ENCODE assay signal across 11 mouse cellular contexts in the genomic region with DNA sequence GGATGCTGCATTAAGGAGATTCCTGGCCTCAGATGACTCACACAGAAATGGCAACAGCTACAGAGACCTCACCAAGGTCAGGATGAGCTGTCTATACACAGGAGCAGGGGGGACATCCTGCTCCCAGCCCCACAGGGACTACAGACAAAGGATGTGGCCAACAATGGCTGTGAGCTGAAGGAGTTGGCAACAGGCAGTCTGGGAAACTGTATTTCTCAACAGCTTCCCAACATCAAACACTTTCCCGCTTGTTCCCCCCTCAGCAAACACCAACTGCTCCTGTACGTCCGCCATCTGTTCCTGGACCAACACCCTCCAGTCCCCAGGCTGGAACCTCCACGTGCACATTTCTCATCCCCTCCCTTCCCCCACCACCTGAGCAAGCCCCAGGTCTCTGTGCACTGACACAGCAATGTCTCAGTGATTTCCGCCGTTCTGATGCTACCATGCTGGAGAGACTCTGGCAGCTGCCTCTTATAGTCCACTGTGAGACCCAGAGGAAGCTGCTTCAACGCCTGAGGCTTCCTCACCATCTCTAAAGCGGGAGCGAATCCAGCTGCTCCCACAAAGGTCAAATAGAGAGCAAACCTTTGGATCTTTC. TPM values are rescaled to one million over a fixed set of nuclear protein-coding genes. Genes with fewer than 3 reads are reported as not detected.
DNase-seq lines count a peak whose midpoint lies in the region; ATAC-seq and TF ChIP-seq lines count a peak whose summit lies in the region.
"Had no signal": no experiment of that assay in that cellular context is flagged by ENCODE, and none has a peak within 500 bp of the region (broad histone marks: within the 10 kb centered on the region; RNA-seq: fewer than 3 reads in every experiment).

No protein-coding gene starts in this region.

- 56% methylated on average over 9 of the region's 9 CpGs for WGBS in forebrain, embryonic 11.5 days
- 57% methylated on average over 9 of the region's 9 CpGs for WGBS in forebrain, postnatal 0 days
- 25% methylated on average over 9 of the region's 9 CpGs for WGBS in embryonic facial prominence, embryonic 11.5 days
- 65% methylated on average over 9 of the region's 9 CpGs for WGBS in midbrain, postnatal 0 days

- H3K36me3 ChIP-seq in forebrain, embryonic 11.5 days (ENCODE audit: control insufficient read depth, insufficient read depth, low read length): no peaks in the 10 kb centered on the region
- no peaks in the 10 kb centered on the region for H3K36me3 ChIP-seq in forebrain, postnatal 0 days (ENCODE audit: insufficient read depth)
- H3K36me3 ChIP-seq in embryonic facial prominence, embryonic 11.5 days (replicated peaks; ENCODE audit: control insufficient read depth, insufficient read depth, low read depth, low read length): no peaks in the 10 kb centered on the region
- H3K36me3 ChIP-seq in midbrain, postnatal 0 days (ENCODE audit: insufficient read depth, low read length): no peaks in the 10 kb centered on the region

- H3K27ac ChIP-seq in forebrain, embryonic 11.5 days (ENCODE audit: low read depth, low read length): no peak overlapping the region
- H3K27ac ChIP-seq in forebrain, postnatal 0 days (ENCODE audit: low read depth, low read length): no peak overlapping the region
- H3K27ac ChIP-seq in embryonic facial prominence, embryonic 11.5 days (replicated peaks; ENCODE audit: low read depth, low read length): 0 out of 2 replicates have a peak overlapping the region, but pooled peaks have one; percentile 13
- H3K27ac ChIP-seq in midbrain, postnatal 0 days (ENCODE audit: low read depth, low read length): no peak overlapping the region

- no peaks in the 10 kb centered on the region for H3K27me3 ChIP-seq in forebrain, embryonic 11.5 days (ENCODE audit: control insufficient read depth, insufficient read depth, low read length)
- no peaks in the 10 kb centered on the region for H3K27me3 ChIP-seq in forebrain, postnatal 0 days (ENCODE audit: insufficient read depth, low read length)
- no peaks in the 10 kb centered on the region for H3K27me3 ChIP-seq in embryonic facial prominence, embryonic 11.5 days (ENCODE audit: control insufficient read depth, insufficient read depth, low read length)
- H3K27me3 ChIP-seq in midbrain, postnatal 0 days (ENCODE audit: insufficient read depth, low read length): no peaks in the 10 kb centered on the region

- no peaks in the 10 kb centered on the region for H3K4me1 ChIP-seq in forebrain, embryonic 11.5 days (replicated peaks; ENCODE audit: control insufficient read depth, insufficient read depth, low read length)
- no peaks in the 10 kb centered on the region for H3K4me1 ChIP-seq in forebrain, postnatal 0 days (ENCODE audit: insufficient read depth)
- H3K4me1 ChIP-seq in embryonic facial prominence, embryonic 11.5 days (ENCODE audit: control insufficient read depth, insufficient read depth, low read length): peaks cover 4% of the 10 kb centered on the region
- H3K4me1 ChIP-seq in midbrain, postnatal 0 days (ENCODE audit: insufficient read depth, low read length): no peaks in the 10 kb centered on the region

- TF ChIP-seq CTCF in forebrain, postnatal 0 days (IDR thresholded peaks at IDR 0.05; ENCODE audit: low read depth): no peak
- TF ChIP-seq CTCF in midbrain, postnatal 0 days (IDR thresholded peaks at IDR 0.05): no peak

- ATAC-seq in forebrain, embryonic 11.5 days (replicated peaks; ENCODE audit: low FRiP score): 0 out of 2 replicates have a peak, but pooled peaks have one; percentile 15
- ATAC-seq in forebrain, postnatal 0 days: no peak
- ATAC-seq in embryonic facial prominence, embryonic 11.5 days (replicated peaks; ENCODE audit: insufficient number of reproducible peaks, low FRiP score, low TSS enrichment, low read depth): 0 out of 2 replicates have a peak, but pooled peaks have one; percentile 59
- ATAC-seq in midbrain, postnatal 0 days (ENCODE audit: low FRiP score): 0 out of 2 replicates have a peak, but pooled peaks have one; percentile 29
- no peak for ATAC-seq in megakaryocyte-erythroid progenitor cell, adult 5-6 weeks (replicated peaks; ENCODE audit: low FRiP score, low TSS enrichment, poor library complexity, severe bottlenecking)

- H3K9me3 ChIP-seq in forebrain, embryonic 11.5 days (ENCODE audit: control insufficient read depth, low read length): no peaks in the 10 kb centered on the region
- no peaks in the 10 kb centered on the region for H3K9me3 ChIP-seq in forebrain, postnatal 0 days (ENCODE audit: low read length)
- H3K9me3 ChIP-seq in embryonic facial prominence, embryonic 11.5 days (replicated peaks; ENCODE audit: control insufficient read depth, low read length): no peaks in the 10 kb centered on the region
- no peaks in the 10 kb centered on the region for H3K9me3 ChIP-seq in midbrain, postnatal 0 days (ENCODE audit: low read length)

- no peak overlapping the region for H3K9ac ChIP-seq in forebrain, embryonic 11.5 days (ENCODE audit: low read length)
- no peak overlapping the region for H3K9ac ChIP-seq in forebrain, postnatal 0 days
- H3K9ac ChIP-seq in embryonic facial prominence, embryonic 11.5 days (replicated peaks; ENCODE audit: low read length): no peak overlapping the region
- H3K9ac ChIP-seq in midbrain, postnatal 0 days (replicated peaks; ENCODE audit: low read length, poor library complexity, severe bottlenecking): no peak overlapping the region

- H3K4me2 ChIP-seq in forebrain, embryonic 11.5 days (ENCODE audit: low read depth, low read length, severe bottlenecking): no peak overlapping the region
- no peak overlapping the region for H3K4me2 ChIP-seq in forebrain, postnatal 0 days (ENCODE audit: low read depth)
- no peak overlapping the region for H3K4me2 ChIP-seq in embryonic facial prominence, embryonic 11.5 days (ENCODE audit: low read depth, low read length)
- H3K4me2 ChIP-seq in midbrain, postnatal 0 days (ENCODE audit: low read depth, low read length, poor library complexity, severe bottlenecking): no peak overlapping the region

- DNase-seq in forebrain, embryonic 11.5 days (ENCODE audit: low spot score): no peak
- no peak for DNase-seq in forebrain, postnatal 0 days
- peak; percentile 42 for DNase-seq in embryonic facial prominence, embryonic 11.5 days (ENCODE audit: low spot score)
- peak; percentile 13 for DNase-seq in kidney, adult 18-20 months
- peak; percentile 3 for DNase-seq in midbrain, postnatal 0 days (ENCODE audit: low spot score)
- no peak for DNase-seq in layer of hippocampus, adult 8-10 months (ENCODE audit: low spot score in 2 of 2)
- DNase-seq in urinary bladder, postnatal 14 days (ENCODE audit: low spot score): no peak

- H3K4me3 ChIP-seq in forebrain, embryonic 11.5 days (ENCODE audit: low read depth, low read length): no peak overlapping the region
- H3K4me3 ChIP-seq in forebrain, postnatal 0 days (ENCODE audit: low read depth, low read length): no peak overlapping the region
- H3K4me3 ChIP-seq in embryonic facial prominence, embryonic 11.5 days (ENCODE audit: low read depth, low read length): no peak overlapping the region
- H3K4me3 ChIP-seq in midbrain, postnatal 0 days (ENCODE audit: low read depth, low read length): no peak overlapping the region
- H3K4me3 ChIP-seq: erythroblast, embryonic 14.5 days; myocyte had no signal

RNA-seq across cellular contexts. Expression of a gene that starts 9.5 kb away (rescaled TPM):
- polyA plus RNA-seq in forebrain, embryonic 11.5 days (2014; fragmentation: Nextera tagmentation; extraction: Ambion mirVana): not detected in 2 replicates
- total RNA-seq in forebrain, postnatal 0 days (2014; rRNA removed): 0.23 and 0.29 TPM in 2 replicates
- 0.11 and 0.18 TPM in 2 replicates for polyA plus RNA-seq in forebrain, postnatal 0 days (2015; fragmentation: Nextera tagmentation; extraction: Ambion mirVana)
- not detected in 2 replicates for polyA plus RNA-seq in embryonic facial prominence, embryonic 11.5 days (2014; fragmentation: Nextera tagmentation; extraction: Ambion mirVana)
- total RNA-seq in midbrain, postnatal 0 days (2014; rRNA removed): 0.94 and 1.3 TPM in 2 replicates
- polyA plus RNA-seq in midbrain, postnatal 0 days (2015; fragmentation: Nextera tagmentation; extraction: Ambion mirVana): 0.49 and 0.55 TPM in 2 replicates
- total RNA-seq in layer of hippocampus, adult 8-10 months (2022): not detected
- total RNA-seq in megakaryocyte-erythroid progenitor cell, adult 5-6 weeks (2014; fragmentation: Nextera tagmentation): not detected in 2 replicates
- not detected in 2 replicates for total RNA-seq in megakaryocyte-erythroid progenitor cell, adult 5-6 weeks (2017)
- polyA plus RNA-seq: erythroblast, embryonic 14.5 days had no signal

RNA-seq across cellular contexts. Expression of a gene that starts 21.2 kb away (rescaled TPM):
- 1.5 and 1.9 TPM in 2 replicates for polyA plus RNA-seq in forebrain, embryonic 11.5 days (2014; fragmentation: Nextera tagmentation; extraction: Ambion mirVana)
- 1.5 and 2.3 TPM in 2 replicates for total RNA-seq in forebrain, postnatal 0 days (2014; rRNA removed)
- 0.54 and 0.59 TPM in 2 replicates for polyA plus RNA-seq in forebrain, postnatal 0 days (2015; fragmentation: Nextera tagmentation; extraction: Ambion mirVana)
- 4.3 and 5.0 TPM in 2 replicates for polyA plus RNA-seq in embryonic facial prominence, embryonic 11.5 days (2014; fragmentation: Nextera tagmentation; extraction: Ambion mirVana)
- total RNA-seq in midbrain, postnatal 0 days (2014; rRNA removed): 3.0 and 3.6 TPM in 2 replicates
- polyA plus RNA-seq in midbrain, postnatal 0 days (2015; fragmentation: Nextera tagmentation; extraction: Ambion mirVana): 0.68 and 0.74 TPM in 2 replicates
- total RNA-seq in layer of hippocampus, adult 8-10 months (2022): under 1 TPM; 0.10 to 0.41 (median 0.17) TPM
- total RNA-seq in megakaryocyte-erythroid progenitor cell, adult 5-6 weeks (2014; fragmentation: Nextera tagmentation): 0.48 and 0.72 TPM in 2 replicates
- 0.57 and 1.1 TPM in 2 replicates for total RNA-seq in megakaryocyte-erythroid progenitor cell, adult 5-6 weeks (2017)
- polyA plus RNA-seq: erythroblast, embryonic 14.5 days had no signal

RNA-seq across cellular contexts. Expression of a gene that starts 39.8 kb away (rescaled TPM):
- polyA plus RNA-seq in forebrain, embryonic 11.5 days (2014; fragmentation: Nextera tagmentation; extraction: Ambion mirVana): not detected in 2 replicates
- total RNA-seq in forebrain, postnatal 0 days (2014; rRNA removed): 1.00 and 2.5 TPM in 2 replicates
- polyA plus RNA-seq in forebrain, postnatal 0 days (2015; fragmentation: Nextera tagmentation; extraction: Ambion mirVana): 6.1 and 8.8 TPM in 2 replicates
- polyA plus RNA-seq in embryonic facial prominence, embryonic 11.5 days (2014; fragmentation: Nextera tagmentation; extraction: Ambion mirVana): 0.43 and 0.58 TPM in 2 replicates
- total RNA-seq in midbrain, postnatal 0 days (2014; rRNA removed): 6.2 TPM in 1 of 2 replicates, not detected in the other
- polyA plus RNA-seq in midbrain, postnatal 0 days (2015; fragmentation: Nextera tagmentation; extraction: Ambion mirVana): 3.9 and 4.4 TPM in 2 replicates
- 1 to 10 TPM in 1 of 4 experiments, under 1 TPM in 2, not detected in 1; 0.77 to 1.6 (median 0.83) TPM for total RNA-seq in layer of hippocampus, adult 8-10 months (2022)
- not detected in 2 replicates for total RNA-seq in megakaryocyte-erythroid progenitor cell, adult 5-6 weeks (2014; fragmentation: Nextera tagmentation)
- not detected in 2 replicates for total RNA-seq in megakaryocyte-erythroid progenitor cell, adult 5-6 weeks (2017)
- total RNA-seq: MEL had no signal
- polyA plus RNA-seq: erythroblast, embryonic 14.5 days had no signal

RNA-seq across cellular contexts. Expression of a gene that starts 53.4 kb away (rescaled TPM):
- 32.8 and 40.5 TPM in 2 replicates for polyA plus RNA-seq in forebrain, embryonic 11.5 days (2014; fragmentation: Nextera tagmentation; extraction: Ambion mirVana)
- total RNA-seq in forebrain, postnatal 0 days (2014; rRNA removed): 9.8 and 11.8 TPM in 2 replicates
- polyA plus RNA-seq in forebrain, postnatal 0 days (2015; fragmentation: Nextera tagmentation; extraction: Ambion mirVana): 6.6 and 8.9 TPM in 2 replicates
- 33.0 and 39.2 TPM in 2 replicates for polyA plus RNA-seq in embryonic facial prominence, embryonic 11.5 days (2014; fragmentation: Nextera tagmentation; extraction: Ambion mirVana)
- 6.7 and 19.3 TPM in 2 replicates for total RNA-seq in midbrain, postnatal 0 days (2014; rRNA removed)
- polyA plus RNA-seq in midbrain, postnatal 0 days (2015; fragmentation: Nextera tagmentation; extraction: Ambion mirVana): 5.9 and 7.2 TPM in 2 replicates
- 10 to 100 TPM; 12.2 to 21.4 (median 15.8) TPM for total RNA-seq in layer of hippocampus, adult 8-10 months (2022)
- 45.2 and 62.0 TPM in 2 replicates for total RNA-seq in megakaryocyte-erythroid progenitor cell, adult 5-6 weeks (2014; fragmentation: Nextera tagmentation)
- total RNA-seq in megakaryocyte-erythroid progenitor cell, adult 5-6 weeks (2017): 85.7 and 119 TPM in 2 replicates

RNA-seq across cellular contexts. Expression of a gene that starts 53.6 kb away (rescaled TPM):
- 55.2 and 61.6 TPM in 2 replicates for polyA plus RNA-seq in forebrain, embryonic 11.5 days (2014; fragmentation: Nextera tagmentation; extraction: Ambion mirVana)
- 24.8 and 31.3 TPM in 2 replicates for total RNA-seq in forebrain, postnatal 0 days (2014; rRNA removed)
- polyA plus RNA-seq in forebrain, postnatal 0 days (2015; fragmentation: Nextera tagmentation; extraction: Ambion mirVana): 33.8 and 39.5 TPM in 2 replicates
- polyA plus RNA-seq in embryonic facial prominence, embryonic 11.5 days (2014; fragmentation: Nextera tagmentation; extraction: Ambion mirVana): 56.1 and 57.3 TPM in 2 replicates
- total RNA-seq in midbrain, postnatal 0 days (2014; rRNA removed): 12.1 and 18.5 TPM in 2 replicates
- polyA plus RNA-seq in midbrain, postnatal 0 days (2015; fragmentation: Nextera tagmentation; extraction: Ambion mirVana): 21.6 and 22.1 TPM in 2 replicates
- 10 to 100 TPM; 11.9 to 17.2 (median 13.0) TPM for total RNA-seq in layer of hippocampus, adult 8-10 months (2022)
- total RNA-seq in megakaryocyte-erythroid progenitor cell, adult 5-6 weeks (2014; fragmentation: Nextera tagmentation): 45.8 and 47.3 TPM in 2 replicates
- 52.2 and 76.9 TPM in 2 replicates for total RNA-seq in megakaryocyte-erythroid progenitor cell, adult 5-6 weeks (2017)

Comparison
In these comparisons a context has a peak if more than half of its experiments do, and no peak if none do; other contexts are left out.
1. ATAC-seq: peak in forebrain, embryonic 11.5 days (single experiment), embryonic facial prominence, embryonic 11.5 days (single experiment) and midbrain, postnatal 0 days (single experiment); none in forebrain, postnatal 0 days (single experiment) and megakaryocyte-erythroid progenitor cell, adult 5-6 weeks (single experiment).
2. DNase-seq: peak in embryonic facial prominence, embryonic 11.5 days (single experiment), kidney, adult 18-20 months (single experiment) and midbrain, postnatal 0 days (single experiment); none in forebrain, embryonic 11.5 days (single experiment), forebrain, postnatal 0 days (single experiment), layer of hippocampus, adult 8-10 months (0 of 2) and urinary bladder, postnatal 14 days (single experiment).